Mouse (Mus musculus) hindbrain, postnatal 0 days (tissue): ENCODE measurements at regions not wholly inside any gene's neighbourhood (a gene's known extent, or its start where the extent isn't known, plus 50 kb on each side); places are given as distances from the start of the nearest gene placed in this dataset.
A peak's percentile ranks its signal among the peaks of the same experiment; 100 is the strongest.

Experiments
- ATAC-seq: fragments of 200-750 bp; cut with Nextera tagmentation; 2 replicates; pipeline ENCODE4 v1.8.0; 2017; ENCODE audit warnings: mild to moderate bottlenecking, moderate TSS enrichment, moderate library complexity
- DNase-seq: peaks from one replicate; pipeline ENCODE4 v3.0.0-alpha.2; 2015; ENCODE audit warnings: low spot score
- H3K27ac ChIP-seq: fragments of 300-500 bp; sonication (generic); 2 replicates; pipeline ENCODE4 v1.5.1; 2014; ENCODE audit warnings: mild to moderate bottlenecking
- H3K27me3 ChIP-seq: fragments of 300-500 bp; sonication (generic); 2 replicates; pipeline ENCODE4 v1.6.1; 2014; ENCODE audit warnings: low read length, mixed read lengths; ENCODE audit not compliant: insufficient read depth
- H3K36me3 ChIP-seq: fragments of 300-500 bp; sonication (generic); 2 replicates; pipeline ENCODE4 v1.6.1; 2014; ENCODE audit warnings: low read length, mixed read lengths; ENCODE audit not compliant: insufficient read depth
- H3K4me1 ChIP-seq: fragments of 300-500 bp; sonication (generic); 2 replicates; pipeline ENCODE4 v1.6.1; 2014; ENCODE audit warnings: antibody characterized with exemption, low read length, mixed read lengths; ENCODE audit not compliant: insufficient read depth
- H3K4me2 ChIP-seq: fragments of 300-500 bp; sonication (generic); 2 replicates; pipeline ENCODE4 v1.6.1; 2014; ENCODE audit warnings: low read depth, mild to moderate bottlenecking, low read length, moderate library complexity, mixed read lengths
- H3K4me3 ChIP-seq: fragments of 300-500 bp; sonication (generic); 2 replicates; pipeline ENCODE4 v1.5.1; 2014; ENCODE audit warnings: low read length
- H3K9ac ChIP-seq: fragments of 300-500 bp; sonication (generic); replicated peaks from 2 replicates; pipeline ENCODE4 v1.6.1; 2014; ENCODE audit warnings: mild to moderate bottlenecking, low read length, moderate library complexity, mixed read lengths
- H3K9me3 ChIP-seq: fragments of 300-500 bp; sonication (generic); 2 replicates; pipeline ENCODE4 v1.6.1; 2016; ENCODE audit warnings: low read length, mixed read lengths
- CTCF ChIP-seq: IDR thresholded peaks from 2 replicates; pipeline ENCODE4 v1.5.1; 2016; ENCODE audit warnings: antibody characterized with exemption, control low read depth, low read depth
- WGBS: fragments of 180-500 bp; shearing (Covaris S2); extraction: QIAGEN DNeasy Blood & Tissue Kit; methylation state at CpG from one replicate; pipeline ENCODE4 v1.1.7; 2014; 5-methylcytosine and 5-hydroxymethylcytosine counted together

GRCm38 (mm10) chr6:117563159-117563558 lies 277.8 kb upstream of the Zfp637 start:
- no peak for TF ChIP-seq CTCF
- H3K9ac ChIP-seq, result no peak overlapping the region
- no peak overlapping the region for H3K4me2 ChIP-seq
- H3K9me3 ChIP-seq, result no peaks in the 10 kb centered on the region
- no peaks in the 10 kb centered on the region for H3K4me1 ChIP-seq
- no peak overlapping the region for H3K27ac ChIP-seq
- WGBS, result 80% methylated on average over 6 of the region's 6 CpGs
- H3K36me3 ChIP-seq, result no peaks in the 10 kb centered on the region
- ATAC-seq (no peak), DNase-seq (no peak)
- no peaks in the 10 kb centered on the region for H3K27me3 ChIP-seq
- no peak overlapping the region for H3K4me3 ChIP-seq

- Histone ChIP-seq H3K27ac (no peak overlapping the region), H3K36me3 (no peaks in the 10 kb centered on the region), H3K9ac (no peak overlapping the region), H3K27me3 (no peaks in the 10 kb centered on the region), H3K4me1 (no peaks in the 10 kb centered on the region), H3K4me2 (no peak overlapping the region), H3K9me3 (no peaks in the 10 kb centered on the region), H3K4me3 (no peak overlapping the region)
- peak; percentile 43 for DNase-seq
- ATAC-seq, result no peak
- WGBS, result 84% methylated on average over 1 of the region's 1 CpGs
- TF ChIP-seq CTCF, result no peak
Measured at GRCm38 (mm10) chr6:117563704-117564103, 277.3 kb upstream of the Zfp637 start.

GRCm38 (mm10) chr6:117566786-117567185 lies 274.2 kb upstream of the Zfp637 start:
- H3K4me1 ChIP-seq, result no peaks in the 10 kb centered on the region
- no peak for ATAC-seq

GRCm38 (mm10) chr6:117567691-117568090 lies 273.3 kb upstream of the Zfp637 start:
- no peak overlapping the region for H3K4me2 ChIP-seq
- no peak overlapping the region for H3K9ac ChIP-seq
- H3K36me3 ChIP-seq, result no peaks in the 10 kb centered on the region
- H3K27me3 ChIP-seq, result no peaks in the 10 kb centered on the region
- no peaks in the 10 kb centered on the region for H3K4me1 ChIP-seq
- H3K27ac ChIP-seq, result no peak overlapping the region
- H3K9me3 ChIP-seq, result no peaks in the 10 kb centered on the region
- no peak for TF ChIP-seq CTCF
- no peak for ATAC-seq
- WGBS, result 89% methylated on average over 5 of the region's 5 CpGs
- H3K4me3 ChIP-seq, result no peak overlapping the region
- DNase-seq, result no peak

More at GRCm38 (mm10) chr6:117566786-117567185, 274.2 kb upstream of the Zfp637 start:
- H3K4me3 ChIP-seq, result no peak overlapping the region
- no peak for TF ChIP-seq CTCF
- H3K9me3 ChIP-seq, result no peaks in the 10 kb centered on the region
- no peak for DNase-seq
- H3K27me3 ChIP-seq, result no peaks in the 10 kb centered on the region
- no peak overlapping the region for H3K27ac ChIP-seq
- no peaks in the 10 kb centered on the region for H3K36me3 ChIP-seq
- 71% methylated on average over 6 of the region's 6 CpGs for WGBS
- H3K4me2 ChIP-seq, result no peak overlapping the region
- no peak overlapping the region for H3K9ac ChIP-seq

GRCm38 (mm10) chr6:117569576-117570326 lies 271.2 kb upstream of the Zfp637 start:
- H3K27ac ChIP-seq, result no peak overlapping the region
- no peaks in the 10 kb centered on the region for H3K27me3 ChIP-seq
- no peak overlapping the region for H3K9ac ChIP-seq
- H3K4me3 ChIP-seq, result no peak overlapping the region
- no peak overlapping the region for H3K4me2 ChIP-seq
- no peaks in the 10 kb centered on the region for H3K36me3 ChIP-seq
- no peak for TF ChIP-seq CTCF
- 74% methylated on average over 11 of the region's 11 CpGs for WGBS
- ATAC-seq (no peak), DNase-seq (no peak)
- no peaks in the 10 kb centered on the region for H3K4me1 ChIP-seq
- H3K9me3 ChIP-seq, result no peaks in the 10 kb centered on the region

GRCm38 (mm10) chr6:117570346-117570745 lies 270.6 kb upstream of the Zfp637 start:
- no peak overlapping the region for H3K4me3 ChIP-seq
- TF ChIP-seq CTCF, result no peak
- H3K9me3 ChIP-seq, result no peaks in the 10 kb centered on the region
- no peaks in the 10 kb centered on the region for H3K27me3 ChIP-seq
- 53% methylated on average over 7 of the region's 7 CpGs for WGBS
- H3K4me2 ChIP-seq, result no peak overlapping the region
- no peak for DNase-seq
- no peak for ATAC-seq
- no peaks in the 10 kb centered on the region for H3K4me1 ChIP-seq
- H3K36me3 ChIP-seq, result no peaks in the 10 kb centered on the region
- H3K9ac ChIP-seq, result no peak overlapping the region
- H3K27ac ChIP-seq, result no peak overlapping the region

GRCm38 (mm10) chr6:117570791-117571190 lies 270.2 kb upstream of the Zfp637 start:
- WGBS, result 90% methylated on average over 4 of the region's 4 CpGs

More at GRCm38 (mm10) chr6:117570791-117571190, 270.2 kb upstream of the Zfp637 start:
- no peak for DNase-seq
- ATAC-seq, result no peak
- no peak overlapping the region for H3K4me2 ChIP-seq
- H3K27ac ChIP-seq, result no peak overlapping the region
- H3K9me3 ChIP-seq, result no peaks in the 10 kb centered on the region
- H3K4me3 ChIP-seq, result no peak overlapping the region
- no peak overlapping the region for H3K9ac ChIP-seq
- no peak for TF ChIP-seq CTCF
- no peaks in the 10 kb centered on the region for H3K27me3 ChIP-seq
- no peaks in the 10 kb centered on the region for H3K4me1 ChIP-seq
- no peaks in the 10 kb centered on the region for H3K36me3 ChIP-seq
